Mouse (Mus musculus): ENCODE data around the gene Fam3b. TPM values are rescaled to one million over a fixed set of nuclear protein-coding genes. Genes with fewer than 3 reads are reported as not detected.

Gene Fam3b
- total RNA-seq, 2 experiments from 2014 or later = not detected

GRCm38 (mm10) chr16:97497682-97498081 lies 16.9 kb downstream of the Fam3b start:
- ATAC-seq (replicated peaks; ENCODE audit: low FRiP score, poor library complexity, severe bottlenecking) = no peak

GRCm38 (mm10) chr16:97496026-97496425 lies 18.6 kb downstream of the Fam3b start:
- ATAC-seq (replicated peaks; ENCODE audit: low FRiP score, poor library complexity, severe bottlenecking) = no peak

GRCm38 (mm10) chr16:97492369-97492768 lies 22.2 kb downstream of the Fam3b start:
- no peak for ATAC-seq (replicated peaks; ENCODE audit: low FRiP score, poor library complexity, severe bottlenecking)

GRCm38 (mm10) chr16:97478655-97479054 lies 36.0 kb downstream of the Fam3b start:
- ATAC-seq (replicated peaks; ENCODE audit: low FRiP score, poor library complexity, severe bottlenecking) = no peak

- ATAC-seq (replicated peaks; ENCODE audit: low FRiP score, poor library complexity, severe bottlenecking) = no peak
Measured at GRCm38 (mm10) chr16:97476524-97476923, 38.1 kb downstream of the Fam3b start.

- no peak for ATAC-seq (replicated peaks; ENCODE audit: low FRiP score, poor library complexity, severe bottlenecking)
Measured at GRCm38 (mm10) chr16:97475581-97475980, 39.0 kb downstream of the Fam3b start.

GRCm38 (mm10) chr16:97474671-97475070 lies 39.9 kb downstream of the Fam3b start:
- no peak for ATAC-seq (replicated peaks; ENCODE audit: low FRiP score, poor library complexity, severe bottlenecking)

GRCm38 (mm10) chr16:97467993-97468791 lies 46.4 kb downstream of the Fam3b start:
- no peak for ATAC-seq (replicated peaks; ENCODE audit: low FRiP score, poor library complexity, severe bottlenecking)

- no peak for ATAC-seq (replicated peaks; ENCODE audit: low FRiP score, poor library complexity, severe bottlenecking)
Measured at GRCm38 (mm10) chr16:97467472-97467871, 47.1 kb downstream of the Fam3b start.

GRCm38 (mm10) chr16:97466182-97466957 lies 48.2 kb downstream of the Fam3b start:
- no peak for ATAC-seq (replicated peaks; ENCODE audit: low FRiP score, poor library complexity, severe bottlenecking)

- no peak for ATAC-seq (replicated peaks; ENCODE audit: low FRiP score, poor library complexity, severe bottlenecking)
Measured at GRCm38 (mm10) chr16:97462481-97463181, 52.0 kb downstream of the Fam3b start, which contains the start of gene Mx1. Gene Mx1, minus strand, starts transcription at chr16:97462907.

- no peak for ATAC-seq (replicated peaks; ENCODE audit: low FRiP score, poor library complexity, severe bottlenecking)
Measured at GRCm38 (mm10) chr16:97461271-97461670, 53.3 kb downstream of the Fam3b start.

GRCm38 (mm10) chr16:97459831-97460230 lies 54.8 kb downstream of the Fam3b start:
- ATAC-seq (replicated peaks; ENCODE audit: low FRiP score, poor library complexity, severe bottlenecking) = no peak

- no peak for ATAC-seq (replicated peaks; ENCODE audit: low FRiP score, poor library complexity, severe bottlenecking)
Measured at GRCm38 (mm10) chr16:97447386-97447785, 67.2 kb downstream of the Fam3b start.

GRCm38 (mm10) chr16:97443670-97444263 lies 70.8 kb downstream of the Fam3b start:
- peak; percentile 73 for ATAC-seq (replicated peaks; ENCODE audit: low FRiP score, poor library complexity, severe bottlenecking)

- no peak for ATAC-seq (replicated peaks; ENCODE audit: low FRiP score, poor library complexity, severe bottlenecking)
Measured at GRCm38 (mm10) chr16:97441967-97442366, 72.6 kb downstream of the Fam3b start.

- no peak for ATAC-seq (replicated peaks; ENCODE audit: low FRiP score, poor library complexity, severe bottlenecking)
Measured at GRCm38 (mm10) chr16:97438191-97438590, 76.4 kb downstream of the Fam3b start.

GRCm38 (mm10) chr16:97437448-97438056 lies 77.1 kb downstream of the Fam3b start:
- ATAC-seq (replicated peaks; ENCODE audit: low FRiP score, poor library complexity, severe bottlenecking) = no peak

GRCm38 (mm10) chr16:97434206-97434605 lies 80.4 kb downstream of the Fam3b start:
- no peak for ATAC-seq (replicated peaks; ENCODE audit: low FRiP score, poor library complexity, severe bottlenecking)

- ATAC-seq (replicated peaks; ENCODE audit: low FRiP score, poor library complexity, severe bottlenecking) = no peak
Measured at GRCm38 (mm10) chr16:97431328-97431727, 83.3 kb downstream of the Fam3b start.
